Mouse (Mus musculus) ES-E14 (cell line): ENCODE measurements around the gene Pla2g6.

Source experiments
- CHD2 ChIP-seq: IDR thresholded peaks from 2 replicates; pipeline ENCODE4 v1.6.1; 2014; ENCODE audit warnings: mild to moderate bottlenecking, low read depth, low read length, inconsistent platforms
- ZC3H11A ChIP-seq: IDR thresholded peaks from 2 replicates; pipeline ENCODE4 v1.6.1; 2012; ENCODE audit warnings: low read depth, mild to moderate bottlenecking, inconsistent platforms, low read length, borderline replicate concordance

- TF ChIP-seq CHD2 (no peak), ZC3H11A (no peak)
These were observed 26.4 kb upstream of the Pla2g6 start for GRCm38 (mm10) chr15:79354619-79355018.
